Mouse (Mus musculus): Measurements from ENCODE around the gene Cfap20. TPM values are rescaled to one million over a fixed set of nuclear protein-coding genes. Genes with fewer than 3 reads are reported as not detected.
A peak's percentile ranks its signal among the peaks of the same experiment; 100 is the strongest.

The Cfap20 gene
- polyA plus RNA-seq, 1 experiment from 2014 or later, result 135 TPM

GRCm38 (mm10) chr8:95435471-95435870, 802 bp upstream of the Cfap20 start:
- Histone ChIP-seq H3K27ac (peak overlapping the region; percentile 95; the same call in 1 of the 2 replicates), H3K9me3 (no peaks in the 10 kb centered on the region), H3K36me3 (0 out of 2 replicates have a peak, but pooled peaks cover 3% of the 10 kb centered on the region), H3K4me3 (peak overlapping the region; percentile 91), H3K4me1 (replicated peaks) (peaks cover 42% of the 10 kb centered on the region), H3K27me3 (ENCODE audit: insufficient read depth, poor library complexity, severe bottlenecking) (no peaks in the 10 kb centered on the region)
- WGBS, result 96% methylated on average over 9 of the region's 9 CpGs
- DNase-seq (ENCODE audit: low spot score), result no peak

- H3K36me3 ChIP-seq, result 0 out of 2 replicates have a peak, but pooled peaks cover 3% of the 10 kb centered on the region
- peak overlapping the region; percentile 95 for H3K27ac ChIP-seq
- peak; percentile 67 for DNase-seq (ENCODE audit: low spot score)
- H3K9me3 ChIP-seq, result no peaks in the 10 kb centered on the region
- under 1% methylated on average over 25 of the region's 25 CpGs for WGBS
- no peaks in the 10 kb centered on the region for H3K27me3 ChIP-seq (ENCODE audit: insufficient read depth, poor library complexity, severe bottlenecking)
- peaks cover 55% of the 10 kb centered on the region for H3K4me1 ChIP-seq (replicated peaks)
- H3K4me3 ChIP-seq, result peak overlapping the region; percentile 91
Measured at GRCm38 (mm10) chr8:95434233-95434632, 436 bp downstream of the Cfap20 start.

- Histone ChIP-seq H3K36me3 (0 out of 2 replicates have a peak, but pooled peaks cover 3% of the 10 kb centered on the region), H3K27ac (no peak overlapping the region; the same call in 1 of the 2 replicates), H3K4me1 (replicated peaks) (peaks cover 66% of the 10 kb centered on the region), H3K27me3 (ENCODE audit: insufficient read depth, poor library complexity, severe bottlenecking) (no peaks in the 10 kb centered on the region), H3K9me3 (no peaks in the 10 kb centered on the region), H3K4me3 (peak overlapping the region; percentile 91)
- DNase-seq (ENCODE audit: low spot score), result no peak
- 80% methylated on average over 4 of the region's 4 CpGs for WGBS
Measured at GRCm38 (mm10) chr8:95433124-95433523, 1.5 kb downstream of the Cfap20 start.

- Histone ChIP-seq H3K36me3 (0 out of 2 replicates have a peak, but pooled peaks cover 3% of the 10 kb centered on the region), H3K27ac (no peak overlapping the region), H3K4me3 (no peak overlapping the region; the same call in 1 of the 2 replicates), H3K9me3 (no peaks in the 10 kb centered on the region), H3K27me3 (ENCODE audit: insufficient read depth, poor library complexity, severe bottlenecking) (no peaks in the 10 kb centered on the region), H3K4me1 (replicated peaks) (peaks cover 72% of the 10 kb centered on the region)
- 92% methylated on average over 3 of the region's 3 CpGs for WGBS
- DNase-seq (ENCODE audit: low spot score), result no peak
Measured at GRCm38 (mm10) chr8:95432471-95432870, 2.2 kb downstream of the Cfap20 start.

GRCm38 (mm10) chr8:95429945-95430344, 4.7 kb downstream of the Cfap20 start:
- Histone ChIP-seq H3K4me3 (peak overlapping the region; percentile 6; the same call in 1 of the 2 replicates), H3K36me3 (0 out of 2 replicates have a peak, but pooled peaks cover 3% of the 10 kb centered on the region), H3K27ac (peak overlapping the region; percentile 59), H3K4me1 (replicated peaks) (peaks cover 75% of the 10 kb centered on the region), H3K9me3 (no peaks in the 10 kb centered on the region), H3K27me3 (ENCODE audit: insufficient read depth, poor library complexity, severe bottlenecking) (no peaks in the 10 kb centered on the region)
- peak; percentile 38 for DNase-seq (ENCODE audit: low spot score)
- WGBS, result 29% methylated on average over 3 of the region's 3 CpGs

GRCm38 (mm10) chr8:95427594-95428535, 6.8 kb downstream of the Cfap20 start:
- Histone ChIP-seq H3K4me3 (no peak overlapping the region), H3K36me3 (peaks cover 18% of the 10 kb centered on the region), H3K4me1 (replicated peaks) (peaks cover 59% of the 10 kb centered on the region), H3K27ac (peak overlapping the region; percentile 57), H3K9me3 (no peaks in the 10 kb centered on the region), H3K27me3 (ENCODE audit: insufficient read depth, poor library complexity, severe bottlenecking) (no peaks in the 10 kb centered on the region)
- WGBS, result 45% methylated on average over 12 of the region's 12 CpGs
- peak; percentile 75 for DNase-seq (ENCODE audit: low spot score)

GRCm38 (mm10) chr8:95426781-95427281, 7.8 kb downstream of the Cfap20 start:
- no peaks in the 10 kb centered on the region for H3K27me3 ChIP-seq (ENCODE audit: insufficient read depth, poor library complexity, severe bottlenecking)
- no peak for DNase-seq (ENCODE audit: low spot score)
- WGBS, result 95% methylated on average over 2 of the region's 2 CpGs
- H3K4me1 ChIP-seq (replicated peaks), result peaks cover 48% of the 10 kb centered on the region
- no peaks in the 10 kb centered on the region for H3K9me3 ChIP-seq
- no peak overlapping the region for H3K27ac ChIP-seq
- peaks cover 29% of the 10 kb centered on the region for H3K36me3 ChIP-seq
- no peak overlapping the region for H3K4me3 ChIP-seq

GRCm38 (mm10) chr8:95424682-95425081, 10.0 kb downstream of the Cfap20 start:
- H3K36me3 ChIP-seq, result peaks cover 48% of the 10 kb centered on the region
- no peaks in the 10 kb centered on the region for H3K27me3 ChIP-seq (ENCODE audit: insufficient read depth, poor library complexity, severe bottlenecking)
- WGBS, result 92% methylated on average over 7 of the region's 7 CpGs

GRCm38 (mm10) chr8:95422193-95422810, 12.4 kb downstream of the Cfap20 start:
- 94% methylated on average over 14 of the region's 14 CpGs for WGBS
- H3K9me3 ChIP-seq, result no peaks in the 10 kb centered on the region
- H3K4me3 ChIP-seq, result no peak overlapping the region
- H3K4me1 ChIP-seq (replicated peaks), result peaks cover 5% of the 10 kb centered on the region; the same call in 1 of the 2 replicates
- no peak for DNase-seq (ENCODE audit: low spot score)
- H3K27me3 ChIP-seq (ENCODE audit: insufficient read depth, poor library complexity, severe bottlenecking), result no peaks in the 10 kb centered on the region
- H3K36me3 ChIP-seq, result peaks cover 60% of the 10 kb centered on the region
- H3K27ac ChIP-seq, result no peak overlapping the region

More at GRCm38 (mm10) chr8:95424682-95425081, 10.0 kb downstream of the Cfap20 start:
- H3K4me1 ChIP-seq (replicated peaks), result peaks cover 29% of the 10 kb centered on the region
- no peak for DNase-seq (ENCODE audit: low spot score)
- no peaks in the 10 kb centered on the region for H3K9me3 ChIP-seq
- no peak overlapping the region for H3K4me3 ChIP-seq
- no peak overlapping the region for H3K27ac ChIP-seq

GRCm38 (mm10) chr8:95411309-95411972, 23.2 kb downstream of the Cfap20 start:
- no peak for DNase-seq (ENCODE audit: low spot score)
- H3K4me1 ChIP-seq (replicated peaks), result peaks cover 7% of the 10 kb centered on the region
- no peaks in the 10 kb centered on the region for H3K27me3 ChIP-seq (ENCODE audit: insufficient read depth, poor library complexity, severe bottlenecking)
- H3K9me3 ChIP-seq, result no peaks in the 10 kb centered on the region
- no peak overlapping the region for H3K4me3 ChIP-seq
- no peaks in the 10 kb centered on the region for H3K36me3 ChIP-seq
- H3K27ac ChIP-seq, result peak overlapping the region; percentile 50; the same call in 1 of the 2 replicates
- 55% methylated on average over 10 of the region's 10 CpGs for WGBS

- no peak for DNase-seq (ENCODE audit: low spot score)
Measured at GRCm38 (mm10) chr8:95409518-95409917, 25.2 kb downstream of the Cfap20 start.

GRCm38 (mm10) chr8:95401091-95401490, 33.6 kb downstream of the Cfap20 start:
- 83% methylated on average over 7 of the region's 7 CpGs for WGBS
- DNase-seq (ENCODE audit: low spot score), result no peak

More at GRCm38 (mm10) chr8:95409518-95409917, 25.2 kb downstream of the Cfap20 start:
- no peaks in the 10 kb centered on the region for H3K36me3 ChIP-seq
- no peaks in the 10 kb centered on the region for H3K9me3 ChIP-seq
- no peaks in the 10 kb centered on the region for H3K27me3 ChIP-seq (ENCODE audit: insufficient read depth, poor library complexity, severe bottlenecking)
- WGBS, result 82% methylated on average over 5 of the region's 5 CpGs
- H3K4me1 ChIP-seq (replicated peaks), result peaks cover 7% of the 10 kb centered on the region
- H3K27ac ChIP-seq, result no peak overlapping the region
- H3K4me3 ChIP-seq, result no peak overlapping the region

More at GRCm38 (mm10) chr8:95401091-95401490, 33.6 kb downstream of the Cfap20 start:
- H3K36me3 ChIP-seq, result no peaks in the 10 kb centered on the region
- H3K9me3 ChIP-seq, result no peaks in the 10 kb centered on the region
- H3K27ac ChIP-seq, result no peak overlapping the region
- H3K27me3 ChIP-seq (ENCODE audit: insufficient read depth, poor library complexity, severe bottlenecking), result no peaks in the 10 kb centered on the region
- peaks cover 33% of the 10 kb centered on the region for H3K4me1 ChIP-seq (replicated peaks)
- H3K4me3 ChIP-seq, result no peak overlapping the region

All from hindbrain, embryonic 10.5 days (tissue).